Mouse (Mus musculus): ENCODE measurements at regions not wholly inside any gene's neighbourhood (a gene's known extent, or its start where the extent isn't known, plus 50 kb on each side); places are given as distances from the start of the nearest gene placed in this dataset.

- in situ Hi-C loops (cut with MboI, MseI) = no loop called here
These were observed 380.3 kb upstream of the Adgrl2 start for GRCm38 (mm10) chr3:149370517-149371227.

GRCm38 (mm10) chr3:149367888-149368287 lies 377.5 kb upstream of the Adgrl2 start:
- in situ Hi-C loops (cut with MboI, MseI) = no loop called here

DNA sequence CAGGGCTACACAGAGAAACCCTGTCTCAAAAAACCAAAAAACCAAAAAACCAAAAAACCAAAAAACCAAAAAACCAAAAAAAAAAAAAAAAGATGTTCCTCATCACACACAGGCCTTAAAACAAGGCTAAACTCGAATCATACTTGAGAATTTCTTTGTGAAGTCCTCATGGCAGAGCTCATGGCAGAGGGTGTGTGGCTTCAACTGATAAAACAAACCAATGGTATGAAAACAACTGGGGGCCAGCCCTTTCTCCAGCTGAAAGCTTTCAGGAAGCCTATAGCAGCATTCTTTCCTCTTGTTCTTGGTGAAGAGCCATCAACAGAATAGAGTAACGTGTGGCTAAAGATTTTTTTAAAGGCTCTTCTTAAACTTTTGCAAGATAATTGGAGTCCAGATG lies 369.8 kb upstream of the Adgrl2 start:
- in situ Hi-C loops (cut with MboI, MseI) = no loop called here

DNA sequence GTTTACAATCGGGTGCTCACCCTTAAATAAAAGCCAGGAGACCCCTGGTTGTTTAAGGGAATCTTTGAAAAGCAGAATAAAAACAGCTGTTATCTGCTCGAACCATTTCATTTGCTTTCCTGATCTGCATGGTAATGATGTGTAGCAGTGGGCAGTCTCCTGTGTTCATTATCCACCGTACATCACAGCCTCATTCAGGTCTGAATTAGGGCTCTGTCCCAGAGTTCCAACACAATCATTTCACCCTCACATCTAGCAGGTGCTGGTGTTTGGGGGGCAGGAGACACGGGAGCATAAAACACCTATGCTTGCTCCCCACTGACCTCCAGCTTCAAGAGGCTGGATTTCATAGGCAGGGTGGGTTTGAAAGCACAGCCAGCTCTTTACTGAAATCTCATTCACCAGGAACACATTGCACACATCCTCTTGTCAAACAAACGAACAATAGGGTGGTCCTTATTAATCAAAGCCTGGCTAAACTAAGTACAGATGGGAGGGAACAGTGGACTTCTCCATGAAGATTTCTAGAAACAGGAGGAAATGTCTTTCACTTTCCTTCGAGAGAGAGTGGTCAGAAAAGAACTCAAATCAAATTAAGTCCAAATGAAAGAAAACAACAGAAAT lies 368.3 kb upstream of the Adgrl2 start:
- in situ Hi-C loops (cut with MboI, MseI) = no loop called here

DNA sequence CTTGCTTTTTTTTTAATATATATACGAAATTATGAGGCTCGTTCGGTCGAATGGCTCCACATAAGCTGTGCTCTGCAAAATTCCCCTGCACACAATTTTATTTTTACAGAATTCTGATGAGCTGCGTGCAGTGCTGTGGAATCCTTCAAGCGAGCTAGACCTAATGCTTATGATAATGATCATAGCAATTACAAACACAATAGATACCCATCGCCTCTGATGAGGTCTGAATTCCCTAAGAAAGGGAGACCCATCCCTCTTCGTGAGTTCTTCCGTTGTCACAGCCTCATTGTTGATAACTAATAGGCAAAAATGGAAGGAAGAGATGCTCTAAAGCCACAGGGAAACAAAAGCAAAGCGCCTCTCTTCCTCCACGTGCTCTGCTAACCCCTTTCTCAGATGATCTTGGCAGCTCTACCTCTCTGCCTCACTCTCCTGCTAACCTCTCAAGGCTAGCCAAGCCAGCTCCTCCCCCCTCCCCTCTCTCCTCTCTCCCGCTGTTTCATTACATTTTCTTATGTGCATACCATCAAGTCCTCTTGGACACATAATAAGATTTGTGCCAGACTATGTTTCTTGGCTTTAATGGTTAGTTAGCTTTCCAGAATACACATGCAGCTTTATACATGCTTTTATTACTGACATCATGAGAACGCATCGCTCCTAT lies 367.7 kb upstream of the Adgrl2 start:
- in situ Hi-C loops (cut with MboI, MseI) = no loop called here

- in situ Hi-C loops (cut with MboI, MseI) = no loop called here
These were observed 366.8 kb upstream of the Adgrl2 start for GRCm38 (mm10) chr3:149357121-149357520.

- in situ Hi-C loops (cut with MboI, MseI) = no loop called here
These were observed 365.0 kb upstream of the Adgrl2 start for GRCm38 (mm10) chr3:149355362-149355761.

GRCm38 (mm10) chr3:149353958-149354357 lies 363.6 kb upstream of the Adgrl2 start:
- in situ Hi-C loops (cut with MboI, MseI) = no loop called here

- in situ Hi-C loops (cut with MboI, MseI) = no loop called here
These were observed 362.2 kb upstream of the Adgrl2 start for GRCm38 (mm10) chr3:149352546-149352945.

GRCm38 (mm10) chr3:149349731-149350130 lies 359.4 kb upstream of the Adgrl2 start:
- in situ Hi-C loops (cut with MboI, MseI) = no loop called here

GRCm38 (mm10) chr3:149349211-149349697 lies 358.9 kb upstream of the Adgrl2 start:
- in situ Hi-C loops (cut with MboI, MseI) = no loop called here

DNA sequence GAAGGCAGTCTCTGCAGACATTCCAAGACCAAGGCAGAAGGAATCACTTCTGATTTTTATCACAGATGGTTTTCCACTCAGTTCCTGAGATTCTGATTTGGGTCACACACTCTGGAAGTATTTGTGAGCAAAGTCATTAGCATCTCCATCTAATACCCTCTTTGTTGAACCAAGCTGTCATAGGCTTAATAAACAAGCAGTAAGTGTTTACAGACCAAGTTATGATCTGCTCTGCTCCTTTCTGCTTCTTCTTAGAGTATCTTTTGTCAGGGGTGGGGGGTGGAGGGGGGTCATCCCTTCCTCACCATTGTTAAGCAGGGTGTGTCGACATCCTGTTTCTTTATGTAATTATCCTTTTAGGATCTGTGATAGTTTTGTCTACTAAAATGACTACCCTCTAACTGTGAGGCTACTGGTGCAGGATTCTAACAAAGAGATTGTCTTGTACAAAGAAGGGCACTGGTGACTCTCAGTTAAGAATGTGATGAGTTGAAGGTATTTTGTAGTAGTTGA lies 358.2 kb upstream of the Adgrl2 start:
- in situ Hi-C loops (cut with MboI, MseI) = no loop called here

GRCm38 (mm10) chr3:149347241-149347992 lies 357.1 kb upstream of the Adgrl2 start:
- in situ Hi-C loops (cut with MboI, MseI) = no loop called here

DNA sequence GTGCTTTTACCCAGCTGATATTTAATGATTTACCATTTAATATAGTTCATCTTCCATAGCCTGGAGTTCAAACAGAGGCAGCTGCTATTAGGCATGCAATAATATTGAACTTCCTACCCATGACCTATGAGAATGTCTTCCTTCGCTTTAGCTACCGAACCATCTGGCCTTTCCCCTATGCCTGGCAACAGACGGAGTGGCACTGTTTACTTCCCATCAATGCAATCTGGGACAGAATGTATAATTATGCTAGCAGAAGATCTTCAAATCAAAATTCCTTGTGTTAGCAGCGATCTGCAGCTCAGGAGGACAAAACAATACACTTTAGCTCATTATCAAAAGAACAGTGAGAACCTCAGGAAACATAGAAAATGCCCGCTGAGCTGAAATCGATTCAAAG lies 352.2 kb upstream of the Adgrl2 start:
- in situ Hi-C loops (cut with MboI, MseI) = no loop called here

GRCm38 (mm10) chr3:149339374-149339753 lies 349.0 kb upstream of the Adgrl2 start:
- in situ Hi-C loops (cut with MboI, MseI) = no loop called here

DNA sequence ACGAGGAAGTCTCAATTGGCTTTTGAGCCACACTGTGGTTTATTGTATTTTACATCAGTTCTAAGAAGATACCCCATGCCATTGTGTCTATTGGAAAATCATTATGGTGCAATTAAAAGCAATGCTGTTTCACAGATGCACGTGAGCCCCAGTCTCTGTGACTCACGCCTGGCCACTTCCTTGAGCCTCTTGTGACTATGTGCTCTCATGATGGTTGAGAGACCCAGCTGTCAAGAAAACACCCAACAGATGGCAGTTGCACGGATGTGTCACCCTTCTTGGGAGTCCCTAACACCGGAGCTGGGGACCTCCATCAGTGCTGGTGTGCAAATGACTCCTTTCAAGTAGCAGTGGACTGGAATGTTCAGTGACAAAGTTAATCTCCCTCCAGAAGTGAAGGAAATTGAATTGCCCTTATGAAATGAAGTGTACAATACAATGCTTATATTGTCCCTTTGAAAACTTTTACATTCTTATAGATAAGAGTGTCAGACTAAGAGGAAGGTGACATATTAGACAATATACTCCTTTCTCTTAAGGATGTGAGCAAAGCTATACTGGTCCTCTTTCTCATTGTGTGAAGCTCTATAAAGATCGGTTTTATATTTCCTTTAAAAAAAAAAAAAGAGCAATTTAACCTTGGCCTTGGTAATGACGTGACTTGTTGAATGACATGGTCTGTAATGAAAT lies 348.5 kb upstream of the Adgrl2 start:
- in situ Hi-C loops (cut with MboI, MseI) = no loop called here

GRCm38 (mm10) chr3:149335259-149335658 lies 344.9 kb upstream of the Adgrl2 start:
- in situ Hi-C loops (cut with MboI, MseI) = no loop called here

DNA sequence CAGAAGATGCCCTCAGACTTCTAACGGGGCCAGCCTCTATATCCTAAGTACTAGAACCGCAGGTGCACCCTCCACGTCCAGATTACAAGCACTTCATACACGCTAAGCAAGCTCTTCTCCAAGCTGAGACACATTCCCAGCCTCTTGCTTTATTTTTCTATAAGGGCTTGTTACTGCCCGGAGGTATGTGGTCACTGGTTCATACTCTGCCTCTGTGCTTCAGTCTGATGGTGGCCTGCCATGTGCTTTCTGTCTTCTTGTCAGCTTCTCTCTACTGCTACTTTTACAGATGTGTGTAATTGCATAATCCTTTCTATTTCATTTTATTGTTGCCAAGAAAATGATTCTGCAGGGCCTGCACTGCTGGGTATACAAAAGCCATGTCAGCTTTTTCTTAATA lies 343.3 kb upstream of the Adgrl2 start:
- in situ Hi-C loops (cut with MboI, MseI) = no loop called here

GRCm38 (mm10) chr3:149333131-149333530 lies 342.8 kb upstream of the Adgrl2 start:
- in situ Hi-C loops (cut with MboI, MseI) = no loop called here

GRCm38 (mm10) chr3:149332105-149332504 lies 341.8 kb upstream of the Adgrl2 start:
- in situ Hi-C loops (cut with MboI, MseI) = no loop called here

GRCm38 (mm10) chr3:149331251-149331960 lies 341.1 kb upstream of the Adgrl2 start:
- in situ Hi-C loops (cut with MboI, MseI) = no loop called here

All from T-helper 2 cell (primary cell).